Mouse (Mus musculus): Measurements from ENCODE around the gene Tmem210.

Tmem210 gene

DNA sequence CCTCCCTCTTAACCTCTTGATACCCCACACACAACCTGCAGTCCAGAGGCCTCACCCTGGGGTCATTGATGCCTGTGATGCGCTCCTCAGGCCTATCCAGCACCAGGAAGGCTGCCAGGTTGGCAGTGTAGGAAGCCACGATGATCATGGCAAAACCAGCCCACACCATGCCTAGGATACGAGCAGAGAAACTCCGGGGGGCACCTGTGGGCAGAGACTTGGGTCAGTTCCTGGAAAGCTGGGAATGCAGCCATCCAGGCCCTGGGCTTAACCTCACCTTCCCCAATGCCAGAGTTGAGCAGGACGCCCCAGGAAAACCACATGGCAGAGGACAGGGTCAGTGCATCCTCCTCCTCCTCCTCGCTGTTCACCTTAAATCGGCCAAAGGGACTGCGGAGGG is 9.1 kb downstream of the Tmem210 start:
- DNase-seq (ENCODE audit: low spot score in 2 of 2): no peak

- no peak for DNase-seq (ENCODE audit: low spot score in 2 of 2)
These were observed 10.1 kb downstream of the Tmem210 start for GRCm38 (mm10) chr2:25298046-25298445.

GRCm38 (mm10) chr2:25303452-25303851 is 15.5 kb downstream of the Tmem210 start:
- no peak for DNase-seq (ENCODE audit: low spot score in 2 of 2)

DNA sequence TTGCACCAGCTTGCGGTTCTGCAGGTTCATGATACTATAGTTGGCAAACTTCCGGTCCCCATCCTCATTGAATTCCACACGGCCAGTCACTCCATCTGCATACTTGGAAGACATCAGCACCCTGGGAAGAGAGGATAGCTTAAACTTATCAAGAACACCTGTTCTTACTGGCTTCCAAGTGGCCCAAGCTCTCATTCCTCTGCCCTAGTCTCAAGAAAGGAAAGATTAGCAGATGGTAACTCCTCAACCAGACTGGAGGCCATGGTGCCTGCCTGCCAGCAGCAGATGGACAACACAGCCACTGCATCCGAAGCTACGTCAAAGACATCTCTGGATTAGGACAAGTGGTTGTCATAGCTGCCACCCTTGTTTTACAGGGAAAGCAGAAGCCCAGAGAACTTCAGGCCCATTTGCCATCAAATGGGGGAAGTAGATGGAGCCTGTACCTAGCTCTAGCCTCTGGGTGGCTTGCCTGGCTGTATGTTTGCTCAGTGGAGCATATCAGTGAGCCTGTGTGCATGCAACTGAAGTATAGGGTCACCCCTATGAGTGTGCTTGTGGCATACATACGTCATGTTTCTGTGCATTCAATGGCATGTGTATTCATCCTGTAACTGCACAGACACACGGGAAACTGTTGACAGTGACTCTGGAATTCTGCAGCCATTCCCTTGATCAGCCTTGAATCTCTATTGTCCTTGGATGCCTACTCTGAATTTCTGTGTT is 16.1 kb downstream of the Tmem210 start:
- no peak for DNase-seq (ENCODE audit: low spot score in 2 of 2)

DNA sequence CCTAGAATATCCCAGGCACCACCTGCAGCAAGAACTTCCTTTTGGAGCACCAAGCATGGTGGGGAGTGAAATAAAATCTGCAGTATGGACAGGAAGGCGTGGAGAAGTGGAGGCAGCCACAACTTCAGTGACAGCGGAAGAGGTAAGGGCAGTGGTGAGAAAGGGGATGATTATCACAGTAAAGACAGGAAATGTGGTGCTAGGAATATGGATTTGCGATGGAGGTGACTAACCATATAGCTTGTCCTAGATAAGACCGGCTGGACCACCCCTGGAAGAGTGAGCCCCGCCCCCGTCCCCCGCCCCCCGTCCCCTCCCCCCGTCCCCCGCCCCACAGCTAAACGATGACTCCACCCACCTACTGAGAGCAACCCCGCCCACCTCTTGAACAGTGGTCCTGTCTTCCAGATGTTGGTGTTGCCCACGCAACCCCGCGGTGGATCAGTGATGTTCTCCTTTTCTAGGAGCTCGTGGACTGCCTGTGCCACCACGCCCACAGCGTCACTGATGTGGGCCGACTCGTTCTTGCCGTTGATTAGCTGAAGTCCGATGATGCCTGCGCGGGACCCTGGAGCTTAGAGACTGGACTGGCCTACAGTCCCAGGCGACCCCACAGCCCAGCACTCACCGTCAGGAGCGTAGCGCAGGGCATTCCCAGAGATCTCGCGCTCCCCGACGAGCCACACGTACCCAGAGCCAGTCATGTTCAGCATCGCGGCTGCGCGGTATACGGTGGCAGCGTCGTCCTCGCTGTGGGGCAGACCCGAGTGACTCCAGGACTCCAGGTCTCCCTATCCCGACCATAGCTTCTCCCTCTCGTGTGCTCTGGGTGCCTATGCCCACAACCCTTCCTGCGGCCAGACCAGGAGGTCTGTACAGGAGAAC is 17.0 kb downstream of the Tmem210 start:
- DNase-seq (ENCODE audit: low spot score in 2 of 2): no peak

GRCm38 (mm10) chr2:25305587-25306359 is 17.8 kb downstream of the Tmem210 start:
- DNase-seq (ENCODE audit: low spot score in 2 of 2): no peak

DNA sequence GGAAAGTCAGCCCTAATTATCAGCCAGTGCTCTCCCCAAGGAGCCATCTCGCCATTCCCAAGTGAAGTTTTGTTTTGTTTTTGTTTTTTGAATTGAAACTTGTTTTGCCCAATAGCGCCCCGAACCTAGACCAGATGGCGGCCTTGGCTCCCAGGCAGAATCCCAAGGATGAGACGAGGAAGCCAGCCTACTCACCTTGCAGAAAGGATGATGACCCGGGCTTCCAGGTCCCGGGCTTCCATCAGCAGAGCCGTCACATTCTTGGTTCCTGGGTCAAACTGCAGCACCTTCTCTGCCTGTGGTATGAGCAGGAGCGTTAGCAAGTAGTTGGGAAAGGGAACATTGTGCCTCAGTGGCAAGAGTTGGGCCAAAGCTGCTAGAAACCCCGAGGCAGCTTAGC is 22.2 kb downstream of the Tmem210 start:
- DNase-seq (ENCODE audit: low spot score in 2 of 2): no peak

- no peak for DNase-seq (ENCODE audit: low spot score in 2 of 2)
These were observed 23.0 kb downstream of the Tmem210 start for GRCm38 (mm10) chr2:25310969-25311368.

DNA sequence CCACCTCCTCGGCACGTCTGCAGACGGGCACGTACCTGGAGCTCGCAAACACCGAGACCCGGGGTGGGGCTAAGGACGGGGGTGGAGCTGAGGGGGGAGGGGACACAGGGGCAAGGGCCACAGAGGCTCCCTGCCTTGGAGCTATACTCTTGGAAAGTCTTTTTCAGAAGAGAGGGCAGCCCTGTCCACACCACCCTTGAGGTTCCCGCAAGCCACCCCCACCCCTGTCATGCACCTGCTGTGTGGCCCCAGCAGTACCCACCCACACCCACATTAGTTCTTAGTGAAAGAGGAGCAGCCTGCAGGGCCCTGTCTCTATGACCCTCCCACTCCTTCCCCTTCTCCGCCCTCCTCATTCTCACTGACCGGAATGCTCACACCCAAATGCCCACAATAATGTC is 23.5 kb downstream of the Tmem210 start:
- no peak for DNase-seq (ENCODE audit: low spot score in 2 of 2)

DNA sequence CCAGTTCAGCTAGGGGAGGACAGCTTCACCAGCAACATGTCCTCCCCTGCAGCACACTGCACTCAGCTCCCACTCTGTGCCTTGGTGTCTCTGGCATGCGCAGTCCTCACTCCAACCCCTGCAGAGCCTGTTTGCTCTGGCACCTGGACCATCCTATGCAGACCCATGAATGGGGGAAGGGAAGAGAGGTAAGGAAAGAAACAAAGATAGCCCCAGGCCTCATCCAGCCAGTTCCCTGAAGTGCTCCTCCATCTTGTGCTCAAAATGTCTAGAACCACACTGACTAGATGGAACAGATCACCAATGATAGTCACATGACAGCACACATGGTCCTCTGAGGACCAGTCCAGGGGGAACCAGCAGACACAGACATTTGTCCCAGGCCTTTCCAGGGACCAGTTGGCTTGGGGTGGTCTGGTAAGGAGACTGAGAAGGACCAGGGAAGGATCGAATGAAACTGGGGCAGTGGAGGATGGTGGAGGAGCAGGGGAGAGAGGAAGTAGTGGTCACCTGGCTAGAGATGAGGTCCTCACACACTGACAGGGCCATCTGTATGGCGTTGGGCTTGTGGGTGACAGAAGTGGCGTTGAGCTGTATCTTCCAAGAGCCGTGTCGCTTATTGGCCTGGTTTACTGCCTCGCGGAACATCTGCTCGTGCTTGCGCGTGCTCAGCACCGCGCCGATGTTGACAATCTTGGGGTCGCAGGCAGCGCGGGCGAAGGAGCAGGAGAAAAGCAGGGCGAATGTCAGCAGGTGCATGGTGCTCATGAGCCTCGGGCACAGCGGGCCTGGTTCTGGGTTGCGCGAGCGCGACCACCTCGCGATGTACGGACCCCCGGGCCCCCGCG is 30.4 kb downstream of the Tmem210 start:
- peak in 1 of 2 experiments; percentile 51 for DNase-seq (ENCODE audit: low spot score in 2 of 2)

- peak; percentile 71 to 77 for DNase-seq (ENCODE audit: low spot score in 2 of 2)
These were observed 31.2 kb downstream of the Tmem210 start, which contains the start of gene Grin1 for GRCm38 (mm10) chr2:25318971-25319773. TSS of gene Grin1 (minus strand) at chr2:25319187.

DNA sequence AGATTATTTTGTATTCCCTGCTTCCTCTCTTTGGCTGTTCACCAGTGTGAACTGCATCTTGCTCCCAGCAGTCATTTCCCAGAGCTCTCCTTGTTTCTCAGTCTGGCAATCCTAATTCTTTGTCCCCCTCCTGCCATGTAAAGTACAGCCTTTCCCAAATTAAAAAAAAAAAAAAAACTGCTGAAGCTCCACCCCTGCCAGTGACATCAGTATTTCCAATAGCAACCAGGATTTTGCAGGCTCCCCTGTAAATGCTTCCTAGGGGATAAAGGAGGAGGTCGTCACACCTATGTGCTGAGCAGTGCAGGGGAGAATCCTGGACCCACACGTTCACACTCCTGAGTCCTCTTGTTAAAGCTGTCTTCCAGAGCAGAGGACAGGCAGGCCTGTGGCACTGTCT is 32.1 kb downstream of the Tmem210 start:
- no peak for DNase-seq (ENCODE audit: low spot score in 2 of 2)

DNA sequence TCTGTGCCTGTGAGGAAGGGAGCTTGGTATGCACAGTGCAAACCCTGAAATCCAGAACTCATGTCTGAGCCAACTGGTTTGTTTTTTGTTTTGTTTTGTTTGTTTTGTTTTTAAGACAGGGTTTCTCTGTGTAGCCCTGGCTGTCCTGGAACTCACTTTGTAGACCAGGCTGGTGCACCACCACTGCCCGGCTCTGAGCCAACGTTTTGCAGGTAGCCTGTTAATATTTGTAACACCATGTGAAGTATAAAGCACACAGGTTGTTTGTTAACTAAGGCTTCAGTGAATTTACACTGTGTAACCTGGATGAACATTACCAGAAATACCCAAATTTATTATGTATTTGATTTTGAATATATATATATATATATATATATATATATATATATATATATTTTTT is 38.1 kb downstream of the Tmem210 start:
- no peak for DNase-seq (ENCODE audit: low spot score in 2 of 2)

GRCm38 (mm10) chr2:25328440-25328839 is 40.5 kb downstream of the Tmem210 start:
- DNase-seq (ENCODE audit: low spot score in 2 of 2): no peak

DNA sequence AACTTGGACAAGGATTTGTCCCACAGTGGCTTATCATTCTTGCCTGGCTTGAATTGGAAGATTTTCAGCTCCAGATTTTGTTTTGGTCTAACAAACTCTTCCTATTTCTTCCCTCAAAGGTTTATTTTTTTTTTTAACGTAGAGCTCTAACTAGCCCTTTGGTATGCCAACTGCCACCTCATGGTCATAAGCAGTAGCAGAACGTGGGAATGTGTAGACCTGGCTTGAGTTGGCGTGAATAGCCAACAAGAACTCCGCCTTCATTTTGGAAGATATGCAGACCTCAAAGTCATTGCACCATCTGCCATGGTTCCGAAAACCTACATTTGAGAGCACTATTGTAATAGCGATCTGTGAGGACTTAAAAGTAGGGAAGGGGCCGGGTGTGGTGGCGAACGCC is 43.5 kb downstream of the Tmem210 start:
- no peak for DNase-seq (ENCODE audit: low spot score in 2 of 2)

- peak; percentile 98 to 100 for DNase-seq (ENCODE audit: low spot score in 2 of 2)
These were observed 44.6 kb downstream of the Tmem210 start, which contains the start of gene Man1b1 for GRCm38 (mm10) chr2:25332286-25333160. TSS of gene Man1b1 (plus strand) at chr2:25332338.

DNA sequence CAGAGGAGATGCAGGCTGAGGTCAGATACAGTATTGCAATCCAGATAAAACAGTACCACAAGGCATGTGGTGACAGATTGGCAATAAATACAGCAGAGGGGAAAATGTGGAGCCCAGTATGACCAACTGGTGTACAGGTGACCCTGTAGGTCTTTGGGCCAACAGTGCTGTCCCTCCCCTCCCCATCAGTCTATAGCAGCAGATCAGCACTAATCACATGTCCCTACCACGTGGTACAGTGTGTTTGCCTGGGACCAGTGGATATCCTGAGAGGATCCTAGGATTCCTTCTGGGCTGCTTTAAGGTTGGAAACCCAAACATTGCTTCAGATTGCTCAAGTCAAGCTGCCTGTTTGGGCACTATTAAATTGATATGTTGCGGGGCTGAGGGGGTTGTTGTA is 45.6 kb downstream of the Tmem210 start:
- DNase-seq (ENCODE audit: low spot score in 2 of 2): no peak

GRCm38 (mm10) chr2:25338303-25338702 is 50.4 kb downstream of the Tmem210 start:
- DNase-seq (ENCODE audit: low spot score in 2 of 2): no peak
